In the genomic region with DNA sequence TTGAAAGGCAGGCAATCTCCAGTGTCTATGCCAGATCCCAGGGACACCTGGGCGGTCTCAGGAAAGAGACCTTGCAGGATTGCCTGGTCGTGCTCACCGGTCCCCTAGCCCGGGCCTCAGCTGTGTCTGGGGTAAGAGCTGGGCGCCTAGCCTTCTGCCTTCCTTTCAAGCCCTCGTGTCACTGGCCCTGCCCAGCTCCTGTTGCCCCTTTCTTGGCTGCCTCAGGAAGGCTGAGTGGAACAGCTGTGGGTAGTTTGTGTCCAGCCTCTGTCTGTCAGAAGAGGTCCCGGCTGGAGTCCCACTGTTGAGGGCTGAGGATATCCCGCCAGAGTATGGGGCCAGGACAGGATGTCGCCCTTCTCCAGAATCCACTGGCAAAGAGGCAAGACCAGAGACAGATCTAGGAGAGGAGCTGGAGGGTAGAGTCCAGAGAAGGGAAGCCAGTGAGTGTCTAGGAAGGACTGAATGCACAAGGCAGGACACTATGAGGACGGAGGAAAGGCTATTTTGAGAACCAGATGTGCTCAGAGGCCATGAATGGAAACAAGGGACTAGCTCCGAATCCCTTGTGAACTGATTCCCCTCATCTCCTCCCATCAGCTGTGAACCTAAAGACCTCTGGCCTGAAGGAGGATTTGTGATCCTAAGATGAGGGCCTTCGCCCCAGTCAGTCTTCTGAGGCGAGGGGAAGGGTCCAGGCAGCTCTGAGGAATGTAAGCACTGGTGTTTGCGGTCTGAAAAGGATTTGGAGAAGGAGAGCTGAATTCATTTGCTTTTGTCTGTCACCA, we compare ENCODE assay signal across 11 mouse cellular contexts. TPM values are rescaled to one million over a fixed set of nuclear protein-coding genes. Genes with fewer than 3 reads are reported as not detected.
DNase-seq lines count a peak whose midpoint lies in the region; ATAC-seq and TF ChIP-seq lines count a peak whose summit lies in the region.
"Had no signal": no experiment of that assay in that cellular context is flagged by ENCODE, and none has a peak within 500 bp of the region (broad histone marks: within the 10 kb centered on the region; RNA-seq: fewer than 3 reads in every experiment).

No protein-coding gene starts in this region.

- 0 out of 2 replicates have a peak, but pooled peaks cover 3% of the 10 kb centered on the region for H3K27me3 ChIP-seq in hindbrain, embryonic 10.5 days (ENCODE audit: insufficient read depth, poor library complexity, severe bottlenecking)
- no peaks in the 10 kb centered on the region for H3K27me3 ChIP-seq in midbrain, embryonic 11.5 days (ENCODE audit: control insufficient read depth, insufficient read depth, low read length)

- no peak; the same call in none of the 2 replicates for ATAC-seq in midbrain, embryonic 11.5 days (ENCODE audit: low FRiP score)

- peaks cover 7 to 19% of the 10 kb centered on the region in 2 experiments; a peak in 3 of 4 replicates for H3K4me1 ChIP-seq in ES-E14 (ENCODE audit: control insufficient read depth in 2 of 2, insufficient read depth in 2 of 2, low read length in 2 of 2, poor library complexity in 1 of 2)
- peaks cover 81% of the 10 kb centered on the region for H3K4me1 ChIP-seq in hindbrain, embryonic 10.5 days (replicated peaks)
- H3K4me1 ChIP-seq in midbrain, embryonic 11.5 days (ENCODE audit: control insufficient read depth, insufficient read depth, low read length): peaks cover 44% of the 10 kb centered on the region

- no peaks in the 10 kb centered on the region for H3K36me3 ChIP-seq in ES-E14 (ENCODE audit: control insufficient read depth, insufficient read depth, low read length, poor library complexity, severe bottlenecking)
- peaks cover 56% of the 10 kb centered on the region for H3K36me3 ChIP-seq in hindbrain, embryonic 10.5 days
- H3K36me3 ChIP-seq in midbrain, embryonic 11.5 days (ENCODE audit: control insufficient read depth, insufficient read depth, low read length): peaks cover 28% of the 10 kb centered on the region

- H3K4me3 ChIP-seq in ES-E14 (ENCODE audit: insufficient read depth in 1 of 2, low read depth in 1 of 2, low read length in 2 of 2, poor library complexity in 1 of 2, severe bottlenecking in 1 of 2): peak overlapping the region in 1 of 2 experiments; percentile 10; a peak in 1 of 4 replicates
- H3K4me3 ChIP-seq in hindbrain, embryonic 10.5 days: peak overlapping the region; percentile 87
- H3K4me3 ChIP-seq in midbrain, embryonic 11.5 days (ENCODE audit: low read depth, low read length): peak overlapping the region; percentile 96

- peak; percentile 92 for DNase-seq in heart, adult 11 months
- DNase-seq in heart, postnatal 4 days: no peak
- no peak for DNase-seq in ES-E14 (ENCODE audit: low read depth, low spot score)
- DNase-seq in hindbrain, embryonic 10.5 days (ENCODE audit: low spot score): no peak
- DNase-seq in midbrain, embryonic 11.5 days (ENCODE audit: low spot score, missing footprints): peak; percentile 98
- no peak for DNase-seq in thymus, postnatal 10 days (ENCODE audit: low spot score in 2 of 2)
- no peak for DNase-seq in layer of hippocampus, postnatal 14 days (ENCODE audit: low spot score in 2 of 2)
- DNase-seq in testis, postnatal 10 days (ENCODE audit: low spot score): no peak
- DNase-seq: cerebellum, adult 2 months had no signal

- H3K9ac ChIP-seq in ES-E14 (ENCODE audit: insufficient read depth, low read depth, low read length, poor library complexity, severe bottlenecking): no peak overlapping the region
- H3K9ac ChIP-seq in midbrain, embryonic 11.5 days (ENCODE audit: low read length): peak overlapping the region; percentile 93

- no peaks in the 10 kb centered on the region for H3K9me3 ChIP-seq in ES-E14 (ENCODE audit: control insufficient read depth, insufficient read depth, low read depth, low read length)
- H3K9me3 ChIP-seq in hindbrain, embryonic 10.5 days: no peaks in the 10 kb centered on the region
- H3K9me3 ChIP-seq in midbrain, embryonic 11.5 days (ENCODE audit: control insufficient read depth, low read length): no peaks in the 10 kb centered on the region

- H3K27ac ChIP-seq in ES-E14 (ENCODE audit: insufficient read depth, low read depth, low read length, poor library complexity, severe bottlenecking): no peak overlapping the region
- peak overlapping the region; percentile 95 for H3K27ac ChIP-seq in hindbrain, embryonic 10.5 days
- H3K27ac ChIP-seq in midbrain, embryonic 11.5 days (ENCODE audit: low read depth, low read length): peak overlapping the region; percentile 98

- peak overlapping the region; percentile 96 for H3K4me2 ChIP-seq in midbrain, embryonic 11.5 days

- WGBS in hindbrain, embryonic 10.5 days: 14% methylated on average over 14 of the region's 14 CpGs
- WGBS in midbrain, embryonic 11.5 days: 8% methylated on average over 14 of the region's 14 CpGs

- in situ Hi-C loops in ES-E14 (cut with MboI; ENCODE audit: low sequenced_read_pairs in 2 of 2, unreplicated experiment in 2 of 2): no loop called here

TF ChIP-seq in ES-E14, 5 proteins besides CTCF, POLR2A, EP300 and RAD21:
- TF ChIP-seq ZNF384 (IDR thresholded peaks at IDR 0.05; ENCODE audit: low read depth, low read length) (no peak), ZC3H11A (IDR thresholded peaks at IDR 0.05; ENCODE audit: borderline replicate concordance, low read depth, low read length) (no peak), HCFC1 (IDR thresholded peaks at IDR 0.05; ENCODE audit: borderline replicate concordance, insufficient read depth, low read length) (0 out of 2 replicates have a peak, but pooled peaks have one; percentile 26), MAFK (IDR thresholded peaks at IDR 0.05; ENCODE audit: insufficient read depth, low read depth, low read length) (no peak)

RNA-seq across cellular contexts. Expression of a gene that starts 2.9 kb away (rescaled TPM):
- 10 to 100 TPM; 66.5 to 70.4 TPM for total RNA-seq in heart, postnatal 4 days (2021)
- 22.3 and 29.4 TPM in 2 replicates for total RNA-seq in ES-E14 (2012; rRNA removed)
- 109 and 143 TPM in 2 replicates for polyA plus RNA-seq in hindbrain, embryonic 10.5 days (2016; fragmentation: Nextera tagmentation; extraction: Ambion mirVana)
- 70.3 and 85.4 TPM in 2 replicates for polyA plus RNA-seq in midbrain, embryonic 11.5 days (2014; fragmentation: Nextera tagmentation; extraction: Ambion mirVana)
- total RNA-seq in layer of hippocampus, postnatal 14 days (2021): 10 to 100 TPM in 1 of 2 experiments, 1 to 10 TPM in 1; 9.0 to 11.0 TPM
- total RNA-seq: megakaryocyte, adult 5-6 weeks had no signal

RNA-seq across cellular contexts. Expression of a gene that starts 25.3 kb away (rescaled TPM):
- 1 to 10 TPM in 1 of 2 experiments, under 1 TPM in 1; 0.91 to 1.0 TPM for total RNA-seq in heart, postnatal 4 days (2021)
- total RNA-seq in ES-E14 (2012; rRNA removed): 9.4 and 19.7 TPM in 2 replicates
- 956 and 1,072 TPM in 2 replicates for polyA plus RNA-seq in hindbrain, embryonic 10.5 days (2016; fragmentation: Nextera tagmentation; extraction: Ambion mirVana)
- 539 and 540 TPM in 2 replicates for polyA plus RNA-seq in midbrain, embryonic 11.5 days (2014; fragmentation: Nextera tagmentation; extraction: Ambion mirVana)
- total RNA-seq in layer of hippocampus, postnatal 14 days (2021): 1 to 10 TPM; 2.0 to 2.2 TPM
- total RNA-seq: megakaryocyte, adult 5-6 weeks had no signal

RNA-seq across cellular contexts. Expression of a gene that starts 26.2 kb away (rescaled TPM):
- total RNA-seq in heart, postnatal 4 days (2021): under 1 TPM; 0.12 to 0.29 TPM
- total RNA-seq in ES-E14 (2012; rRNA removed): 1.4 and 2.6 TPM in 2 replicates
- polyA plus RNA-seq in hindbrain, embryonic 10.5 days (2016; fragmentation: Nextera tagmentation; extraction: Ambion mirVana): 0.91 and 0.95 TPM in 2 replicates
- 0.37 and 0.44 TPM in 2 replicates for polyA plus RNA-seq in midbrain, embryonic 11.5 days (2014; fragmentation: Nextera tagmentation; extraction: Ambion mirVana)
- 100 to 1,000 TPM; 421 to 446 TPM for total RNA-seq in layer of hippocampus, postnatal 14 days (2021)
- total RNA-seq: megakaryocyte, adult 5-6 weeks had no signal
- polyA plus RNA-seq: spleen, adult 2 months had no signal

RNA-seq across cellular contexts. Expression of a gene that starts 43.3 kb away (rescaled TPM):
- total RNA-seq in heart, postnatal 4 days (2021): 1 to 10 TPM; 7.7 to 8.9 TPM
- 22.0 and 25.5 TPM in 2 replicates for total RNA-seq in ES-E14 (2012; rRNA removed)
- polyA plus RNA-seq in hindbrain, embryonic 10.5 days (2016; fragmentation: Nextera tagmentation; extraction: Ambion mirVana): 18.9 and 20.9 TPM in 2 replicates
- polyA plus RNA-seq in midbrain, embryonic 11.5 days (2014; fragmentation: Nextera tagmentation; extraction: Ambion mirVana): 14.6 and 17.0 TPM in 2 replicates
- 10 to 100 TPM; 19.0 to 22.8 TPM for total RNA-seq in layer of hippocampus, postnatal 14 days (2021)

RNA-seq across cellular contexts. Expression of a gene that starts 43.7 kb away (rescaled TPM):
- 10 to 100 TPM; 20.1 to 21.2 TPM for total RNA-seq in heart, postnatal 4 days (2021)
- 33.6 and 40.1 TPM in 2 replicates for total RNA-seq in ES-E14 (2012; rRNA removed)
- 73.3 and 75.7 TPM in 2 replicates for polyA plus RNA-seq in hindbrain, embryonic 10.5 days (2016; fragmentation: Nextera tagmentation; extraction: Ambion mirVana)
- 53.9 and 54.8 TPM in 2 replicates for polyA plus RNA-seq in midbrain, embryonic 11.5 days (2014; fragmentation: Nextera tagmentation; extraction: Ambion mirVana)
- total RNA-seq in layer of hippocampus, postnatal 14 days (2021): 10 to 100 TPM; 15.0 to 16.4 TPM

Comparison
In these comparisons a context has a peak if more than half of its experiments do, and no peak if none do; other contexts are left out.
1. DNase-seq: peak in heart, adult 11 months (single experiment) and midbrain, embryonic 11.5 days (single experiment); none in heart, postnatal 4 days (single experiment), ES-E14 (single experiment), hindbrain, embryonic 10.5 days (single experiment), thymus, postnatal 10 days (0 of 2), layer of hippocampus, postnatal 14 days (0 of 2) and testis, postnatal 10 days (single experiment).
2. RNA of a gene that starts 26.2 kb away (total RNA-seq): 421 to 446 TPM in layer of hippocampus, postnatal 14 days; 1.4 to 2.6 TPM in ES-E14 and 0.12 to 0.29 TPM in heart, postnatal 4 days; every median in the first group is over 100 times any median in the second.